Mouse (Mus musculus) stomach, embryonic 16.5 days (tissue): Measurements from ENCODE around the gene Ripply2. TPM values are rescaled to one million over a fixed set of nuclear protein-coding genes. Genes with fewer than 3 reads are reported as not detected.

ENCODE experiments used
- ATAC-seq: fragments of 200-750 bp; cut with Nextera tagmentation; 2 replicates; pipeline ENCODE4 v1.8.0; 2017; ENCODE audit warnings: moderate number of reproducible peaks, moderate TSS enrichment; ENCODE audit not compliant: insufficient read depth, low FRiP score
- H3K27ac ChIP-seq: fragments of 300-500 bp; sonication (generic); 2 replicates; pipeline ENCODE4 v1.5.1; 2014; ENCODE audit warnings: low read length
- H3K27me3 ChIP-seq: fragments of 300-500 bp; sonication (generic); 2 replicates; pipeline ENCODE4 v1.6.1; 2014; ENCODE audit warnings: low read length, control low read depth, mixed read lengths; ENCODE audit not compliant: control insufficient read depth, insufficient read depth
- H3K36me3 ChIP-seq: fragments of 300-500 bp; sonication (generic); 2 replicates; pipeline ENCODE4 v1.6.1; 2014; ENCODE audit warnings: low read length; ENCODE audit not compliant: control insufficient read depth, insufficient read depth
- H3K4me1 ChIP-seq: fragments of 300-500 bp; sonication (generic); 2 replicates; pipeline ENCODE4 v1.6.1; 2014; ENCODE audit warnings: low read length, control low read depth, mixed read lengths; ENCODE audit not compliant: control insufficient read depth, insufficient read depth
- H3K4me2 ChIP-seq: fragments of 300-500 bp; sonication (generic); 2 replicates; pipeline ENCODE4 v1.6.1; 2014; ENCODE audit warnings: low read depth, low read length, mixed read lengths
- H3K4me3 ChIP-seq: fragments of 300-500 bp; sonication (generic); replicated peaks from 2 replicates; pipeline ENCODE4 v1.5.1; 2014; ENCODE audit warnings: mild to moderate bottlenecking, low read length
- H3K9ac ChIP-seq: fragments of 300-500 bp; sonication (generic); 2 replicates; pipeline ENCODE4 v1.6.1; 2014; ENCODE audit warnings: low read length
- H3K9me3 ChIP-seq: fragments of 300-500 bp; sonication (generic); replicated peaks from 2 replicates; pipeline ENCODE4 v1.6.1; 2016; ENCODE audit warnings: low read length, control low read depth; ENCODE audit not compliant: control insufficient read depth
- WGBS: fragments of 180-500 bp; shearing (Covaris S2); extraction: QIAGEN DNeasy Blood & Tissue Kit; methylation state at CpG from one replicate; pipeline ENCODE4 v1.1.7; 2014; 5-methylcytosine and 5-hydroxymethylcytosine counted together
- polyA plus RNA-seq: library from polyadenylated mRNA; unstranded; fragments of >200 nt; fragmentation: Nextera tagmentation; extraction: Ambion mirVana; gene quantifications from 2 replicates; pipeline ENCODE4 v1.2.1, GENCODE M21; 2015

Ripply2 gene
- polyA plus RNA-seq, 1 experiment from 2014 or later: 0.31 TPM

- no peak overlapping the region for H3K9ac ChIP-seq
- no peaks in the 10 kb centered on the region for H3K9me3 ChIP-seq
- H3K4me2 ChIP-seq: no peak overlapping the region
- no peaks in the 10 kb centered on the region for H3K27me3 ChIP-seq
- no peak for ATAC-seq
- peaks cover 5% of the 10 kb centered on the region; the same call in 1 of the 2 replicates for H3K36me3 ChIP-seq
- WGBS: 85% methylated on average over 11 of the region's 11 CpGs
- no peaks in the 10 kb centered on the region for H3K4me1 ChIP-seq
- no peak overlapping the region for H3K4me3 ChIP-seq
- no peak overlapping the region for H3K27ac ChIP-seq
Observed at GRCm38 (mm10) chr9:87055547-87056235, 40.4 kb downstream of the Ripply2 start.

DNA sequence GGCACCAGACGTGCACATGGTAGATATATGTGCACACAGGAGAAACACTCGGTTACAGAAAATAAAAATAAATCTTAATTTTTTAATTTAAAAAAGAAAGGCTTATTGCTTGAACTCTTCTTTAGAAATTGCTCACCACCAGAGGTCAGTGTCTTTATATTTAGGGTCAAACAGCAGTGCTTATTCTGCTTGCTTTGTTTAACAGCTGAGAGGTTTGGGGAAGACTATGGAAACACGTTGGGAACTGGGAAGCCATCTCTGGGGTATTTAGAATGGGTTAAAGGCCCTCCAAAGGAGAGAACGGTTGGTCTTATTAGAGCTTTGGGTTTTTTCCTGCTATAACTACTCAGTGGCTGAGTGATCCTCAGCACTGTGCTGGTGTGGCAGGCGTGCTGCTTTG, 47.0 kb downstream of the Ripply2 start:
- Histone ChIP-seq H3K4me2 (no peak overlapping the region), H3K9me3 (no peaks in the 10 kb centered on the region), H3K9ac (no peak overlapping the region), H3K4me1 (no peaks in the 10 kb centered on the region), H3K4me3 (no peak overlapping the region), H3K27me3 (no peaks in the 10 kb centered on the region), H3K36me3 (peaks cover 5% of the 10 kb centered on the region; the same call in 1 of the 2 replicates), H3K27ac (no peak overlapping the region)
- ATAC-seq: no peak
- WGBS: 77% methylated on average over 5 of the region's 5 CpGs

GRCm38 (mm10) chr9:87068160-87068559, 52.8 kb downstream of the Ripply2 start:
- Histone ChIP-seq H3K4me3 (no peak overlapping the region), H3K4me1 (no peaks in the 10 kb centered on the region), H3K4me2 (no peak overlapping the region), H3K27me3 (no peaks in the 10 kb centered on the region), H3K27ac (no peak overlapping the region), H3K9ac (no peak overlapping the region), H3K9me3 (no peaks in the 10 kb centered on the region), H3K36me3 (peaks cover 10% of the 10 kb centered on the region; the same call in 1 of the 2 replicates)
- no peak for ATAC-seq
- 75% methylated on average over 1 of the region's 1 CpGs for WGBS

Other genes with a start within 250 kb of the Ripply2 start
- 3.5 and 4.9 TPM in 2 replicates for gene Snap91, start 134.9 kb upstream of the Ripply2 start, polyA plus RNA-seq
- gene Cyb5r4, start 6.5 kb downstream of the Ripply2 start, polyA plus RNA-seq: 50.0 and 52.6 TPM in 2 replicates
- gene Mrap2, start 128.8 kb downstream of the Ripply2 start, polyA plus RNA-seq: 0.13 and 0.25 TPM in 2 replicates
- gene Cep162, start 240.0 kb downstream of the Ripply2 start, polyA plus RNA-seq: 4.6 and 5.8 TPM in 2 replicates